8 mouse cellular contexts compared by ENCODE assay signal in the genomic region with DNA sequence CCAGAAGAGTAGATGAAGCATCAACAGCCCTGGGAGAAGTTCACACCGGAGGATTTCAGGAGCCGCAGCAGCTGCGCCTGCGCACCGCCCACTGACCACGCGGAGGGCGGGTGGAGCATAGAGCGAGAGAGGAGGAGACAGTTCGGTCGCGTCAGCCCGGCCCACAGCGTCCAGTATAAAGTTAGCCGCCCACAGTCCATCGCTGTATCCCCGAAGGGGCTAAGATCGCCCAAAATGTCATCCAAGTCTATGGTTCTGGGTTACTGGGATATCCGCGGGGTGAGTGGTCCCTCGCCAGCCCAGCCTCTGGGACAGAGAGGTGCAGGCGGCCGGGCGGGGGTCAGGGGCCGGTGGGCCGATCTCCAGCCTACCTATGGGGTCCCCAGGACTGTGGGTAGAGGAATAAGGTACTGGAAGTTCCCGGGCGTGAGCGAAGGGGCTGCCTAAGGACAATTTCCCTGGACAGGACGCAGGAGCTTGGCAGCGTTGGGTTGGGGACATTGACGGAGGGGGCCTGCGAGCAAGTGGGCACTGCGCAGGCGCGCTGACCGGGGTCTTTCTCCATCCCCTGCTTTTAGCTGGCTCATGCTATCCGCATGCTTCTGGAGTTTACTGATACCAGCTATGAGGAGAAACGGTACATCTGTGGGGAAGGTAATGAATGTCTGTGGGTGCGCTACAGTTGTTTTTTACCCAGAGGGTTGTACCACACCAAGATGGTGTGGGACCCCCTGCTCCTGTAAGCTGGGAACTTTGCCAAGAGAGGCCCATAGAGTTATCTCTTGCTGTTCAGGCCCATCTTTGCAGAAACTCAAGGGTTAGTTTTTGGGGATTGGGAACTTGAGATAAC. TPM values are rescaled to one million over a fixed set of nuclear protein-coding genes. Genes with fewer than 3 reads are reported as not detected.
DNase-seq lines count a peak whose midpoint lies in the region; ATAC-seq and TF ChIP-seq lines count a peak whose summit lies in the region.

TSS of gene Gstm5 (plus strand) at position 102 of the 850 bp plus-strand sequence.

- ATAC-seq in forebrain, embryonic 16.5 days: peak; percentile 97
- peak; percentile 93 for ATAC-seq in liver, embryonic 15.5 days (ENCODE audit: insufficient read depth)
- peak; percentile 96 for ATAC-seq in neural tube, embryonic 12.5 days (ENCODE audit: low FRiP score, low read depth)
- peak; percentile 93 for ATAC-seq in stomach, postnatal 0 days (ENCODE audit: low FRiP score, low TSS enrichment)

- H3K9ac ChIP-seq in MEL (ENCODE audit: control insufficient read depth, low read depth, low read length, poor library complexity, severe bottlenecking): peak within 1 kb of the TSS; percentile 85
- peak within 1 kb of the TSS; percentile 85 for H3K9ac ChIP-seq in forebrain, embryonic 16.5 days (replicated peaks; ENCODE audit: low read depth, low read length)
- H3K9ac ChIP-seq in liver, embryonic 15.5 days: peak within 1 kb of the TSS; percentile 78
- H3K9ac ChIP-seq in neural tube, embryonic 12.5 days: peak within 1 kb of the TSS; percentile 84
- H3K9ac ChIP-seq in stomach, postnatal 0 days (ENCODE audit: low read length): peak within 1 kb of the TSS; percentile 65

- peak; percentile 94 for DNase-seq in MEL (ENCODE audit: low read depth, low spot score)
- DNase-seq in cerebellum, adult 2 months: peak; percentile 84 to 86
- DNase-seq in heart, postnatal 14 days: peak; percentile 84 to 86
- DNase-seq in large intestine, adult 2 months (ENCODE audit: low read depth, low spot score): no peak
- DNase-seq in stomach, postnatal 0 days (ENCODE audit: low spot score): peak; percentile 90

- H3K4me3 ChIP-seq in MEL (ENCODE audit: control insufficient read depth in 1 of 2, insufficient read depth in 1 of 2, low read depth in 2 of 2, low read length in 2 of 2): peak within 1 kb of the TSS; percentile 63 to 76
- peak within 1 kb of the TSS; percentile 81 for H3K4me3 ChIP-seq in cerebellum, adult 2 months (replicated peaks; ENCODE audit: insufficient read depth, low read depth, low read length)
- peak within 1 kb of the TSS; percentile 72 for H3K4me3 ChIP-seq in forebrain, embryonic 16.5 days (replicated peaks; ENCODE audit: low read length)
- H3K4me3 ChIP-seq in liver, embryonic 15.5 days (replicated peaks): peak within 1 kb of the TSS; percentile 77
- peak within 1 kb of the TSS; percentile 68 for H3K4me3 ChIP-seq in neural tube, embryonic 12.5 days
- H3K4me3 ChIP-seq in stomach, postnatal 0 days (ENCODE audit: low read depth, low read length): peak within 1 kb of the TSS; percentile 56

- TF ChIP-seq CTCF in MEL (IDR thresholded peaks at IDR 0.05 in 2 of 3, conservative IDR thresholded peaks at IDR 0.05 in 1 of 3; ENCODE audit: control insufficient read depth in 1 of 3, insufficient read depth in 1 of 3, low read depth in 2 of 3, low read length in 3 of 3, poor library complexity in 1 of 3, severe bottlenecking in 1 of 3): no peak
- no peak for TF ChIP-seq CTCF in cerebellum, adult 2 months (IDR thresholded peaks at IDR 0.05; ENCODE audit: borderline replicate concordance, insufficient read depth, low read depth, low read length)
- no peak for TF ChIP-seq CTCF in stomach, postnatal 0 days (IDR thresholded peaks at IDR 0.05; ENCODE audit: low read depth)

- TF ChIP-seq RAD21 in MEL (IDR thresholded peaks at IDR 0.05; ENCODE audit: low read depth, low read length): no peak

- no peaks in the 10 kb centered on the region for H3K27me3 ChIP-seq in MEL (ENCODE audit: control insufficient read depth in 1 of 2, insufficient read depth in 2 of 2, low read length in 2 of 2)
- no peaks in the 10 kb centered on the region for H3K27me3 ChIP-seq in cerebellum, adult 2 months (ENCODE audit: control insufficient read depth, insufficient read depth, low read length)
- no peaks in the 10 kb centered on the region for H3K27me3 ChIP-seq in forebrain, embryonic 16.5 days (replicated peaks; ENCODE audit: control insufficient read depth, insufficient read depth, low read length)
- H3K27me3 ChIP-seq in liver, embryonic 15.5 days: no peaks in the 10 kb centered on the region
- no peaks in the 10 kb centered on the region for H3K27me3 ChIP-seq in neural tube, embryonic 12.5 days (replicated peaks)
- no peaks in the 10 kb centered on the region for H3K27me3 ChIP-seq in stomach, postnatal 0 days (ENCODE audit: control insufficient read depth, insufficient read depth, low read length)

- intact Hi-C loops in heart, postnatal 14 days (cut with DNase I): no loop called here

- WGBS in cerebellum, adult 2 months: 3% methylated on average over 40 of the region's 40 CpGs
- 5% methylated on average over 40 of the region's 40 CpGs for WGBS in forebrain, embryonic 16.5 days
- WGBS in large intestine, adult 2 months: 8% methylated on average over 40 of the region's 40 CpGs
- 2% methylated on average over 40 of the region's 40 CpGs for WGBS in liver, embryonic 15.5 days (ENCODE audit: insufficient replicate concordance)
- WGBS in neural tube, embryonic 12.5 days: 6% methylated on average over 40 of the region's 40 CpGs
- 5% methylated on average over 40 of the region's 40 CpGs for WGBS in stomach, postnatal 0 days

- peak within 1 kb of the TSS; percentile 84 for H3K4me2 ChIP-seq in forebrain, embryonic 16.5 days (ENCODE audit: low read length)
- H3K4me2 ChIP-seq in liver, embryonic 15.5 days: peak within 1 kb of the TSS; percentile 97
- peak within 1 kb of the TSS; percentile 84 for H3K4me2 ChIP-seq in neural tube, embryonic 12.5 days (replicated peaks)
- H3K4me2 ChIP-seq in stomach, postnatal 0 days (replicated peaks; ENCODE audit: low read depth): peak within 1 kb of the TSS; percentile 80

- H3K36me3 ChIP-seq in MEL (ENCODE audit: control insufficient read depth in 1 of 2, insufficient read depth in 2 of 2, low read length in 2 of 2): peaks cover 0 to 7% of the 10 kb centered on the region in 2 experiments; a peak in 2 of 4 replicates
- H3K36me3 ChIP-seq in forebrain, embryonic 16.5 days (ENCODE audit: control insufficient read depth, insufficient read depth): peaks cover 5% of the 10 kb centered on the region; the same call in 1 of the 2 replicates
- H3K36me3 ChIP-seq in liver, embryonic 15.5 days (replicated peaks): peaks cover 21% of the 10 kb centered on the region; the same call in 1 of the 2 replicates
- H3K36me3 ChIP-seq in neural tube, embryonic 12.5 days: peaks cover 17% of the 10 kb centered on the region
- H3K36me3 ChIP-seq in stomach, postnatal 0 days (ENCODE audit: control insufficient read depth, insufficient read depth, low read length): no peaks in the 10 kb centered on the region

- H3K9me3 ChIP-seq in MEL (replicated peaks; ENCODE audit: insufficient read depth, low read length): no peaks in the 10 kb centered on the region
- H3K9me3 ChIP-seq in forebrain, embryonic 16.5 days (ENCODE audit: control insufficient read depth, low read length): no peaks in the 10 kb centered on the region
- no peaks in the 10 kb centered on the region for H3K9me3 ChIP-seq in liver, embryonic 15.5 days (replicated peaks)
- no peaks in the 10 kb centered on the region for H3K9me3 ChIP-seq in neural tube, embryonic 12.5 days
- no peaks in the 10 kb centered on the region for H3K9me3 ChIP-seq in stomach, postnatal 0 days (ENCODE audit: control insufficient read depth, low read length)

- TF ChIP-seq EP300 in MEL (IDR thresholded peaks at IDR 0.05; ENCODE audit: low read depth in 1 of 2, low read length in 2 of 2): peak; percentile 97 to 98
- no peak for TF ChIP-seq EP300 in stomach, postnatal 0 days (optimal IDR thresholded peaks at IDR 0.05)

- H3K4me1 ChIP-seq in MEL (ENCODE audit: control insufficient read depth in 1 of 2, insufficient read depth in 2 of 2, low read length in 2 of 2): peaks cover 5 to 9% of the 10 kb centered on the region in 2 experiments; a peak in 3 of 4 replicates
- H3K4me1 ChIP-seq in cerebellum, adult 2 months (ENCODE audit: control insufficient read depth, insufficient read depth, low read length): no peaks in the 10 kb centered on the region
- peaks cover 8% of the 10 kb centered on the region for H3K4me1 ChIP-seq in forebrain, embryonic 16.5 days (replicated peaks; ENCODE audit: control insufficient read depth, insufficient read depth, low read length)
- peaks cover 32% of the 10 kb centered on the region for H3K4me1 ChIP-seq in liver, embryonic 15.5 days (replicated peaks)
- peaks cover 9% of the 10 kb centered on the region; the same call in 1 of the 2 replicates for H3K4me1 ChIP-seq in neural tube, embryonic 12.5 days
- no peaks in the 10 kb centered on the region for H3K4me1 ChIP-seq in stomach, postnatal 0 days (replicated peaks; ENCODE audit: control insufficient read depth, insufficient read depth)

- H3K27ac ChIP-seq in MEL (ENCODE audit: control insufficient read depth, low read depth, low read length): peak within 1 kb of the TSS; percentile 95
- H3K27ac ChIP-seq in cerebellum, adult 2 months (ENCODE audit: insufficient read depth, low read length): peak within 1 kb of the TSS; percentile 32; the same call in 1 of the 2 replicates
- peak within 1 kb of the TSS; percentile 50; the same call in 1 of the 2 replicates for H3K27ac ChIP-seq in forebrain, embryonic 16.5 days (ENCODE audit: low read length)
- peak within 1 kb of the TSS; percentile 87 for H3K27ac ChIP-seq in liver, embryonic 15.5 days (replicated peaks)
- no peak within 1 kb of the TSS for H3K27ac ChIP-seq in neural tube, embryonic 12.5 days
- H3K27ac ChIP-seq in stomach, postnatal 0 days (replicated peaks): peak within 1 kb of the TSS; percentile 69

- no peaks in the 10 kb centered on the region for H3K79me2 ChIP-seq in MEL (ENCODE audit: control insufficient read depth, insufficient read depth, low read length, poor library complexity)

- peak; percentile 72 to 91; a peak in 3 of 4 replicates for TF ChIP-seq POLR2A in MEL (IDR thresholded peaks at IDR 0.05; ENCODE audit: control insufficient read depth in 1 of 2, insufficient read depth in 1 of 2, low read depth in 1 of 2, low read length in 2 of 2, poor library complexity in 1 of 2)
- peak; percentile 75; the same call in 1 of the 2 replicates for TF ChIP-seq POLR2A in cerebellum, adult 2 months (IDR thresholded peaks at IDR 0.05; ENCODE audit: borderline replicate concordance, insufficient read depth, low read length)

TF ChIP-seq in MEL, 35 proteins besides CTCF, POLR2A, EP300 and RAD21 (continues in another document):
- no peak for TF ChIP-seq CHD2 (IDR thresholded peaks at IDR 0.05; ENCODE audit: low read length)

RNA-seq across cellular contexts. Expression of gene Gstm5, which starts in this region (rescaled TPM):
- 115 and 134 TPM in 2 replicates for total RNA-seq in MEL (2012; rRNA removed)
- 100 to 1,000 TPM in 1 of 2 experiments, not detected in 1; 164 TPM for polyA plus RNA-seq in MEL (2012; ENCODE audit: insufficient read depth in 1 of 2, insufficient read length in 2 of 2, low read depth in 1 of 2, low replicate concordance in 2 of 2, missing spikeins in 1 of 2)
- 252 and 282 TPM in 2 replicates for polyA plus RNA-seq in cerebellum, adult 2 months (2012; rRNA removed)
- polyA plus RNA-seq in forebrain, embryonic 16.5 days (2015; fragmentation: Nextera tagmentation; extraction: Ambion mirVana): 173 and 174 TPM in 2 replicates
- 10 to 100 TPM; 44.6 to 47.6 TPM for total RNA-seq in heart, postnatal 14 days (2021)
- 25.5 and 27.8 TPM in 2 replicates for polyA plus RNA-seq in large intestine, adult 2 months (2012; rRNA removed)
- 158 and 174 TPM in 2 replicates for polyA plus RNA-seq in liver, embryonic 15.5 days (2015; fragmentation: Nextera tagmentation; extraction: Ambion mirVana)
- 204 and 216 TPM in 2 replicates for polyA plus RNA-seq in neural tube, embryonic 12.5 days (2016; fragmentation: Nextera tagmentation; extraction: Ambion mirVana)
- polyA plus RNA-seq in stomach, postnatal 0 days (2015; fragmentation: Nextera tagmentation; extraction: Ambion mirVana): 249 and 273 TPM in 2 replicates
